Mouse (Mus musculus) mouse embryonic stem cell (cell line): ENCODE measurements at regions not wholly inside any gene's neighbourhood (a gene's known extent, or its start where the extent isn't known, plus 50 kb on each side); places are given as distances from the start of the nearest gene placed in this dataset.

ENCODE experiments used
- in situ Hi-C, 2 experiments: fragments of 300-500 bp; cut with MboI; formaldehyde crosslinking; loops; 1 replicate in 1 of 2; 3 replicates in 1 of 2; pipeline ENCODE4 v1.14.3; 2019 to 2020; ENCODE audit warnings: low sequenced_read_pairs in 2 of 2, low pct_unique_long_range_greater_than_20kb in 1 of 2, mixed read lengths in 1 of 2; ENCODE audit not compliant: unreplicated experiment in 1 of 2

DNA sequence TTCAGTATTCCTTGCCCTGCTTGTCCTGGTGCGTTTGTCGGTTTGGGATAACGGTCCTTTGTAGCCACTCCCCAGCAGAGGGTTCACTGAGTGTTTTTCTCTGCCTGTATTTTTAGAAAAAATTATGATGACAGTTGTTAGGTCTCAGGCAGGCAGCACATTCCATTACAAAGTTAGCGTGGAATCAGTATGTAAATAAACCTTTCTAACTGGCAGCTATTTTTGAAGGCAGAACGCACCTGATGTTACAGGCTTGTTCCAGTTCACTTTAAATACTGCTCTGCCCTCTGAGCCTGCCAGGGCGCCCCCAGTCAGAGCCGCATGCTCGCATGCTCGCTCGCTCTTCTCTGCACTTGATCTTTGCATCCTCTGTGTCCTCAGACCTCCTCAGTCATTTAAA is 331.9 kb downstream of the 3100002H09Rik start:
- in situ Hi-C loops, result no loop called here

DNA sequence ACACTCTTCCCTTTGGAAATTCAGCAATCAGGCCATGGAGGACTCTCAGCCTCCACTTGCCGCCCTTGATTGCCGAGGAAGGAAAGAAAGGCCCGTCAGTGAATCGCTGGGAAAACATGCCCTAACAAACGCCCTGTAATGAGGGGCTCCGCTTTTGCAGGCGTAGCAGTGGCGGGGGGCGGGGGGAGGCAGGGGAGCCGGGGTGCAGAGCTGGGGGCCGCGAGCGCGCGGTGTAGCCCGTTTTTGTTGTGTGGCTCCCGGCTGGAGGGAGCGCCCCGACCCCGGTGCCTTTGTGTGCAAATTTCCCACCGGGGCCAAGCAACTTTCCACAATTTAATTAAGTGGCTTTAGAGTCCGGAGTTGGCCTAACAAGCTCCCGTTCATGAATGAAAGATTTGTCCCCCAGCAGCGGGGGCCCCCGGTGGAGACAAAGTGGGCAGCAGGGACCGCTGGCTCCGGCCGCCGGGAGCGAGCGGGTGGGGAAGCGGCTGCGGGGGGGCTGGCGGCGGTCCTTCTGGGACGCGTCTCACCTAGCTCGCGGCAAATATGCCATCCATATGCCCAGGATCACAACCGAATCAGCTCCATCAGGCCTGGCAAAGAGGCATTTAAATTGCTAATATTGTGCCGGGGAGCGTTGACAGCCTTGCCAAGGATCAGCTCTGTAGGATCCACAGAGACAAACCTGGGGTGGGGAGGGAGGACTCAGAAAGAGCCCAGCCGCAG is 333.0 kb downstream of the 3100002H09Rik start:
- in situ Hi-C loops, result no loop called here

DNA sequence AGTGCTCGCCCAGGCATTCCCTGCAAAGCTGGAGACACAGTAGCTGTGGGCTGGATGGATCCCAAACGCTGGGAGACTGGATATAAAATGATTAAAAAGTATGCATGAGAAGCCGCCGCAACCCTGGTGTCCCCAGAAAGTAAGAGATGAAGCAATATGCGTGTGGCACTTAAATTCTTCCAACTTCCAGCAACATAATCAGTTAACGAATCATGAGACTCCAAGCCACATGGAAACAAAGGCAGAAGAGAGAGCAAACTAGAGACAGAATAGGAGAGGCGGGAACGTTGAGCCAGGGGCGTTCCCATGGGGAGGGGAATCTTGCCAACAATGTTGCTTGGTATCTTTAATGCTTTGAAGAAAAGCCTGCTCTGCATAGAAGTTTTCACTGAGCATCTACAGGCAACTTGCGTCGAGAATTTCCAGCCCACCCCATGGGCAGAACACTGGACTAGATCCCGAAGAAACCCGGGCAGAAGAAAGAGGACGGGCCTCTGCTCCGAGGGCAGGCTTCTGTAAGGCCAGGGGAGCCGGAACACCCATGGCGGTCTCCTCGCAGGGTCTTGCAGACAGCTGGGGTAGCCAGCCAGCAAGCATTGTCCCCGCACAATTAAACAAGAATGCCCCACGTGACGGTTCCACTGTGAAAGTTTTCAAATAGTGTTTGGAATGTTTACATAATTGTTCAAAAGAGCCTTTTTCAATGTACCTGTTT is 333.7 kb downstream of the 3100002H09Rik start:
- in situ Hi-C loops, result no loop called here

DNA sequence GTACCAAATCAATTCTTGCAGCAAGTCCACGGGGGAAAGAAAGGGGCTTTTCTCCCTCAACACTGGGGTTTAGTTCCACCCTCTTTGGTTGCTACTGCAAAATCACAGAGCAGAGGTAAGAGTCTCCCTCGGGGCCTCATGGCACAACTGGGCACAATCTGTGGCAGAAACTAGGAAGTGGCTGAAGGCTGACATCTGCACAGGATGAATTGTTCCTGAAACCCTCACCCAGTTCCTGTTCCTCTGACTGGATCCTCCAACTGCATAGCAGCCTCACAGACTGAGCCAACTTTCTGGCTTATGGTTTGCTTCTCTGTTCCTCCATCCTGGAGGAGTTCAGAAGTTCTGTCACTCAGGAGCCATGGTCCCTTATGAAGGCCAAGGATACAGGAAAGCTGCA is 338.6 kb downstream of the 3100002H09Rik start:
- in situ Hi-C loops, result no loop called here

DNA sequence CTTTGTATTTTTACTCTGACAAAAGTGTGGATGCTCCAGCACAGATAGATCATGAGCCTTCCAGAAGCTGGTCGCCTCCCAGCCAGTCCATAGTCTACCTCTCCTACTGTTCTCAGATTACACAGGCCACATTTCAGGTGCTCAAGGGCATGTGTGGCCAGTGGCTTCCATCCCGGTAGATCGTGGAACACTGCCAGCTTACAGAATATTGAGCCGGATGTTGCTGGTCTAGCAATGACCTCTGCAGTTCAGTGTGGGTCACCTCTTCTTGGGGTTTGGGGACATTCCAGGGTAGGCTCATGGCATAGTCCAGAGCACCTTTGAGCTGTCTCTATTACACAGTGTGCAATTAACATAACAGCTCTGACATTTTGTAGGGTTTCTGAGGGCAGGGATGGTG is 342.2 kb downstream of the 3100002H09Rik start:
- in situ Hi-C loops, result no loop called here

DNA sequence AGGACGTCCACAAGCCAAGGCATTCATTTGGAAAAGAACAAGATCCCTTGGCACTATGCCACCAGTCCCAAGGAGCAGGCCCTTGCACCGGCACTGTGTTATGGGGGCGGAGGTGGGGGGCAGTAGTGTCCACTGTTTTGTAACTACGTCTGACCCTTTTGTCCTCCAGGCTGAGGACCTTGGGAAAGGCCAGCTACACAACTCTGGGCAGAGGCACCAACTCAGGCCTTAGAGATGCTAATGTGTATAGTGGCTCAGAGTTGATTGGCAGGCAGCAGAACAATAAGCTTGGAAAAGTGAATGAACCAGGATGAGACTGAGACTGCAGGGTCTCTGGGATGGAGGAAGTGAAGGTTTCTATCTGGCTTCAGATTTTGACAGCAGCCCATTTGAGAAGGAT is 344.0 kb downstream of the 3100002H09Rik start:
- in situ Hi-C loops, result no loop called here

DNA sequence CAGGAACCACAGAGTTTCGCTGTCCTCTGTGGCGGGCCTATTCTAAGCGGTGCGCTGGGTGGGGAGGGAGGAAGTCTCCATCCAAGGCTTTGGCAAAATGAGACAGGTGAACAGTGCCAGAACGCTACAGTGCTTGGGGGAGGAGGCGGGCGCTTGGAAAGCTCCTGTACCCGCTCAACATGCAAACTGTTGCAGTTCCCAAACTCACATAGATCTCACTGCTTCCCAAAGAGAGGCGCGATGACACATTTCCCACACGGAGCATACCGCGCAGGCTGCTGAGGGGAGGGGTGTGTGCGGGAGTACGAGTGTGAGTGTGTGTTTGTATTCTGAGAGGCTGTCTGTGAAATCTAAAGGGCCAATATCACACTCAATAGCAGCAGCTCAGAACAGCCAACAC is 345.1 kb downstream of the 3100002H09Rik start:
- in situ Hi-C loops, result no loop called here

DNA sequence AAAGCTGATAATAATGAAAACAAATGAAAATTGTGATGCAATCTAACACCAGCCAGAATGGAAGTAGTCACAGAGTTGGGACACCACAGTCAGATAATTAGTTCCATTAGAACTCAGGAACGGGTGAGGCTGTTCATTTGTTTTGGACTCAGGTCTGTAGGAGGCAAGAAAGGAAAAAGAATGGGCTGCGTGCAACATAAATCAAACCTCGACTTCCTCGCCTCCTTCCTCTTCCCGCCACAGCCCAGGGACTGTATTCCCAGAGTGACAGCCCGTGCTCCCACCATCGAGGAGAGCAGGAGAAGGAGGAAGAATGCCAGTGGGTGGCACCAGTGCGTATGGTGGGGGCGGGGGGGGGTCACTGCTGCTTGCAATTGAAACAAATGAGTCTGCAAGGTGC is 339.2 kb upstream of the 4930535I16Rik start:
- in situ Hi-C loops, result no loop called here

DNA sequence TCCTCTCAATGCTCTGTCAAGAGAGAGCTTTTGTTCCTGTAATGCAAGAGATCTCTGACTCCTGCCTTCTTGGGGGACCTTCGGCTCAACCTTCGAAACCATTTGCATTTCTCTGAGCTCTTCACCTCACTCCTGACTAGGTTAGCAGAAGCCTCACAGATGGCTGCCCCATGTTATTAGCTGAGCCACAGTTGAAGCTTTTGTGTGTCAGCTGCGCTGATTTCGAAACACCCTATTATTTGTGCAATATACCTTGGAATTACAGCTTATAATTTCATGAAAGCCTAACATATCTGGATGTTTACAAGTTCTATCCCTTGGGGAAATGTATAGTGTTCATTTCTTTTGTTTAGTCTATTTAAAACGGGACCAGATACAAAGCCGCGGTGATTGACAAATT is 338.7 kb upstream of the 4930535I16Rik start:
- in situ Hi-C loops, result no loop called here

DNA sequence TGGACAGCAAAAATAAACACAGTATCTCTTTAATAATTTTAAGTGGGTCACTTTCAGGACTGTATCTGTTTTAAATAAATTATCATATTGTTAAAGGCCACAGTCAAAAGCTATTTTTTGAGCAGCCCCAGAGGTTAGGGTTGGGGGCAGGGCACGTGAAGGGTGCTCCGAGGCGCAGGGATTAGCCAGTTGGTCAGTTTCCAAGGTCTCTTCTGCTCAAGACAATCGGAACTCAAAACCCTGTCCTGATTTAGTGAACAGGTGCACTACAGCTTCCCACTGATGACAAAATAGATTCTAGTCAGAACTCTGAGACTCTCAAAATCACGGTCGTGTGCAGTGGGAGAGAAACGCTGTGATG is 337.3 kb upstream of the 4930535I16Rik start:
- in situ Hi-C loops, result no loop called here

DNA sequence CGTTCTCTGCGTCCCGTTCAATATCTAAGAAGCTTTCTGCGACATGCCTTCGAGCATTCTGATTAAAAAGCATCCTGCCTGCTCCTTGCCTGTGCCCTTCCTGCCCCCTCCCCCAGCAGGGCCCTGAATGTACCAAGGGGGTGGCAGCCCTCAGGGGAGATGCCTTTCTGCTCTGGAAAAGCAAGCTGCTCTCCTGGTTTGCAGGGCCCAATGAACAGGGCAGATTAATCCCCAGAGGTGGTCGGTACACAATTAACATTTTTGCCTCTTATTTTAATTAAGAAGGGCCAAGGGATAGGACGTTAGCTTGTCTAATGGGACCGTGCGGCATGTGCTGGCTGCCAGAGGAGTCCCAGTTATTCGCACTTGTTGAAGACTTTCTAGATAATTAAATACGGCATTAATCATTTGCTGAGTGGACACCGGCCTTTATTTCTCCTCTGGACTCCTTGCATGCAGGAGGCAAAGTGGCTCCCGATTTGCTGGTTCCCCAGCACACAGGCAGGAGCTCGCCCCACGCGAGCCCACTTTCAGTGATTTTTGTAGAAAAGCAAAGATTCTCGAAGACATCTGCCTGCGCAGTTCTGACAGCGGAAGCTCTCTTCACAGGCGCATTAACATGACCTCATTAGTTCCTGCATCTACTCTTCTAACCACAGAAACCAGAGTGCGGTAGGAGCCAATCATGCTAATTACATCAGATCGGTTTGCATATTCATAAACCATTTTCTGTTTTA is 336.8 kb upstream of the 4930535I16Rik start:
- in situ Hi-C loops, result no loop called here

DNA sequence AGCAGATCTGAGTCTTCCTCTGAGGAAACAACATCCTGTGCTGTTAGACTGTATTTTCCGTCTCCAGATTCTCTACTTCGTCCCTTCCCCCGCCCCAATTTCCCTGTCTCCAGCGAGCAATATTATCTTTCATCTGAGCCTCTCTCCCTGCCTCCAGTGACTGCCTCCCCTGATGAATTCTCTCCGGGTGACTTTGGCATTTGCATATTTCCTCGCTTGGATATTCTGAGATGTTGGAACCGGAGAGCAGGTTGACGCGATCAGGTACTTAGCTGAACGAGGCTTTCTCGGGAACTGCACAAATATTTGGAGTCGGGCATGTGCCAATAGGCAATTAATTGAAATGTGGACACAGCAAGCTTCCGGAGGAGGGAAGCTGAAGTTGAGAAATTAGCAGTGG is 323.8 kb upstream of the 4930535I16Rik start:
- in situ Hi-C loops, result loop anchor here in 1 of 2 experiments (25.0 kb wide), 1 partner anchor 421 kb away; the partner anchor contains the start of gene Pou3f1

DNA sequence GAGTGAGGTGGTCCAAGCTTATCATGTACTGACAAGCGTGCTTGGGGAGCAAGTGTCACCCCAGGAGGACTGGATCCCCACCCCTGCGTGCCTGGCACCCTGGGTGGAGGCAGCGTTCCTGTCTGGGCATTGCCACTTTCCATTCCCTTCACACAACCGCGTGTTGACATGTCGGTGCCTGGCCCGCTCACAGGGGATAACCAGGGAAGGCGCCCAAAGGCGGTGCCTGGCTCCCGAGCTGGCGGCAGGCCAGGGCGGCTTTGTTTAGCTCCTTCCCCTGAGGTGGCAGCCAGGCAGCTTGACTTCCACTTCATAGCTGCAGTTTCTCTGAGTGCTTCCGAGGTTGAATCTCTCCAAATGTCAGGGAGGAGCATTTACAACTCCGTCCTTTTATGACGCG is 318.7 kb upstream of the 4930535I16Rik start:
- in situ Hi-C loops, result loop anchor here in 1 of 2 experiments (25.0 kb wide), 1 partner anchor 426 kb away; the partner anchor contains the start of gene Pou3f1

DNA sequence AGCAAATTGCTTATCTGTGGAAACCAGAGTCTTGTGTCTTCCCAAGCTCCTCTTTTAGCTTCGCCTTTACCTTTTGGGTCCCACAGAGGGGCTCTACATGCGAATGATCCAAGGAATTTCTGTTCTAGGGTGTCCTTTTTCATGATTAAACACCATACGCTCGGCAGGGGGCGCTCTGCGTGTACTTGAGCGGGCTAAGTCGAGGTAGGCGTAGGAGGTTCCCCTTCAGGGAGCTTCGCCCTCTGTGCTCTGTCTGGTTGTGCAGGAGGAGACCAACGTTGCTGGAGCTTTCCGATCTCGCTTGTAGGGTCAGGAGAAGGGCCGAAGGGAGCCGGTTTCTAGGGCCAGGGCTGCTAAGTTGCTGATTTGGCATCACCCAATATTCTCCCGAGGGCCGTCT is 310.7 kb upstream of the 4930535I16Rik start:
- in situ Hi-C loops, result loop anchor here in 1 of 2 experiments (25.0 kb wide), 1 partner anchor 434 kb away; the partner anchor contains the start of gene Pou3f1

DNA sequence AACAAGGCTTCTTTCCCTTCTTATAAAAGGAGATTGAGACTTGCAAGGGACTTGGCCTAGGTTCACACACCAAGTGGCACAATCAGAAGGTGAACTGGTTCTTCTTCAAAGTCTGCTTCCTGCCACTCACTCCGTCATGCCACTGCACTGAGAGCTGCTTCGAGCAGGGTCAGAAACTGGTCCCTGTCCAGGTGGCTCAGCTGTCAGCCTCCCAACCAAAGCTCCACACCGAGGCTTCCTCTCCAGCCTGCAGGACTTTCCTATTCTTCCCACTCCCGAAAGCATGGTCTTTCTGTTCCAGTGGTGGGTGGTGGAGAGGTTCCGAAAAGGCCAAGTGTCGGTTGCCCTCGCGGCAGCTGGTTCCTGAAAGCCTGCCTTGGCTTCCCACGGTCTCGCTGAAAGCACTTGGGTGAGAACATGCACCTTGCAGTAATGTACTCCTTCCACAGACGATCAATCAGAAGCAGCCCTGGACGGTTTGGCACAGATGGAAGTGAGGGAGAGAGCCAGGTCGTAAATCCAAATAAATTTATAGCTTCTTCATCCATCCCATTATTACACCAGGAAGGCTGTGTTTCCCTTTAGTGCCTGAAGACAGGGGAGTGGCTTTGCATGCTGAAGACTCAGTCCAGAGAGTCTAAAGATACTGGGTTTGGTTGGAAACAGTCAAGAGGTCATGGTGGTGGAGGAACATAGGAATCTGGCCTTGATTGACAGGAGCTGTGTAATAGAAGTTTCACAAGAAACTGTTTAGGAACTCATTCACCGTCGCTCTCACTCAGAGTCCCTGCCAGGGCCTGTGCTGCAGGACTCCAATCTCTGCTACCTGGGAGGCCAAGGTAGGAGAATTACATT is 306.1 kb upstream of the 4930535I16Rik start:
- in situ Hi-C loops, result no loop called here

DNA sequence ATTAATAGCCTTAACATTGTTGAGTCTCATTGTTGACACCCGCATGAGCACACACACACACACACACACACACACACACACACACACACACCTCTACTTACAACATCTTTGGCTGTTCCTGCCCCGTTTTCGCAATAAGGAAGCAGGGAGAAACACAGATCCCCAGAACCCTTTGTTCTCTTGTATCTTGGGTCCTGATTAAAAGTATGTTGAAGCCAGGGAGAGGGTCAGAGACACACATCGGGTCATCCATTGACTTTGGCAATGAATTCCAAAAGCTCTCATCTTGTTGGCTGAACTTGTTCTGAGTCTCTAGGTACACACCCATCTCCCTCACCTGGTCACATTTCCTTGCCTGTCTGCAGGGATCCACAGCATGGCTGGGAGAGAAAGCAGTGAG is 303.9 kb upstream of the 4930535I16Rik start:
- in situ Hi-C loops, result no loop called here

DNA sequence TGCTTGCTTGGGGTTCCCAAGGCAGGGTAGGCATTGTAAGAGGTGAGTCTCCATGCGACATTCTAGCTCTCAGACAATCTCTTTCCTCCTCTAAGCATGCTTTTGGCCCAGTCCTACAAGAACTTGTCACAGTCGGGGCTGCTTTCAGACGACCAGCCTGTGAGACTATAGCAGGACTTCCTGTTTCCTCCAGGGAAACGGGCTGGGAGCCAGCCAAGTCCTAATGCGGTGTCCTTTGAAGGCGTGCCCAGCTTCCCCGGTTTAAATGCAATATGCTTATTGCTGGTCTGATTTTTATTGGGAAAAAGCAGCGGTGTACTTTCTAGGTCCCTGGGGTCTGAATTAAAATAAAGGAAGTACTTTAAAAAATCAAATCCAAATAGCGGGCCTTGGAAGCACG is 299.4 kb upstream of the 4930535I16Rik start:
- in situ Hi-C loops, result no loop called here

DNA sequence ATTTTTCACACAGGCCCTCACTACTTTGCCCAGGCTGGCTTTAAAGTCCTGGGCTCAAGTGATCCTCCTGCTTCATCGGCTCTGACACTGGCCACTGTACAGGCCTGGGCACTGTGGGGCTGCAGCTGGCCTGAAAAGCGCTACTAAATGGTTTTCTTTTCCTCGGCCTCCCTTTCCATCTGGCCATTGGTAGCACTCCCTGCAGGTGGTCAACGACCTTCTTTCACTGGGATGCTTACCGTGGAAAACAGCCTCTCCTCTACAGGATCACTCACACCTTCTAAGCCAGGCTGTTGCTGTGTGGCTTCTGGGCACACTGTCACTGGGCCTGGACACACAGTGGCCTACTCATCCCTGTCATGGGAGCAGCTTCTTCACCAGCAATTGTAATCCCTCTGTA is 298.5 kb upstream of the 4930535I16Rik start:
- in situ Hi-C loops, result no loop called here
